Comparison of ENCODE assay signal across 28 mouse cellular contexts in the genomic region with DNA sequence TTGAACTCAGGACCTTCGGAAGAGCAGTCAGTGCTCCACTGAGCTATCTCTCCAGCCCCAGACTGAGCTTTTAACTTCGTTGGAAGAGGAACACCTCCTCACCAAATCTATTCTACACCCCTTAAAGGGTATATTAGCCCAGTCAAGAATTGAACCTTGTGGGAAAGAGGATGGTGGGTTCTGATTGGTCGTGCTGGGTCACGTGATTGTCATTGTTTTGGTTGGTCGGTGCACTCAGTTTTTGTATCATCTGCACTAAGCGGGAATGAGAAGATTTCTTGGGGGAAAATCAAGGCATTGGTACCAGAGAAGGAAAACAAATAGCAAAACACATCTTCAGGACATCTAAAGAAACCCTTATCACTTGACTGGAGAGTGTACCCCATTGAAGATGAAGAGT. TPM values are rescaled to one million over a fixed set of nuclear protein-coding genes. Genes with fewer than 3 reads are reported as not detected.
"Had no signal": no experiment of that assay in that cellular context is flagged by ENCODE, and none has a peak within 500 bp of the region (broad histone marks: within the 10 kb centered on the region; RNA-seq: fewer than 3 reads in every experiment).

No protein-coding gene starts in this region.

- H3K4me3 ChIP-seq: heart, embryonic 10.5 days; heart, embryonic 13.5 days; heart, embryonic 15.5 days; hindbrain, embryonic 13.5 days; hindbrain, embryonic 15.5 days; kidney, embryonic 15.5 days; layer of hippocampus, adult 2 months; left cerebral cortex, adult 2 months; limb, embryonic 13.5 days; limb, embryonic 15.5 days; liver, embryonic 12.5 days had no signal

- ATAC-seq: hindbrain, postnatal 0 days; liver, embryonic 12.5 days had no signal

- H3K9me3 ChIP-seq: heart, embryonic 10.5 days; heart, embryonic 13.5 days; heart, embryonic 15.5 days; hindbrain, embryonic 13.5 days; hindbrain, embryonic 15.5 days; kidney, embryonic 15.5 days; limb, embryonic 13.5 days; limb, embryonic 15.5 days; liver, embryonic 12.5 days had no signal

- H3K36me3 ChIP-seq: heart, embryonic 10.5 days; heart, embryonic 13.5 days; heart, embryonic 15.5 days; hindbrain, embryonic 13.5 days; hindbrain, embryonic 15.5 days; kidney, embryonic 15.5 days; limb, embryonic 13.5 days; limb, embryonic 15.5 days; liver, embryonic 12.5 days had no signal

- H3K9ac ChIP-seq: heart, embryonic 13.5 days; heart, embryonic 15.5 days; hindbrain, embryonic 13.5 days; hindbrain, embryonic 15.5 days; kidney, embryonic 15.5 days; limb, embryonic 13.5 days; limb, embryonic 15.5 days; liver, embryonic 12.5 days; liver, embryonic 14.5 days had no signal

- H3K4me1 ChIP-seq: heart, embryonic 10.5 days; heart, embryonic 13.5 days; heart, embryonic 15.5 days; hindbrain, embryonic 13.5 days; hindbrain, embryonic 15.5 days; kidney, embryonic 15.5 days; limb, embryonic 13.5 days; limb, embryonic 15.5 days; liver, embryonic 12.5 days had no signal

- H3K27me3 ChIP-seq: hindbrain, embryonic 13.5 days; hindbrain, embryonic 15.5 days; kidney, embryonic 15.5 days; limb, embryonic 13.5 days; limb, embryonic 15.5 days; liver, embryonic 12.5 days had no signal

- H3K4me2 ChIP-seq: heart, embryonic 13.5 days; heart, embryonic 15.5 days; hindbrain, embryonic 13.5 days; hindbrain, embryonic 15.5 days; kidney, embryonic 15.5 days; limb, embryonic 13.5 days; limb, embryonic 15.5 days; liver, embryonic 12.5 days had no signal

- DNase-seq: gastrocnemius, postnatal 14 days; gastrocnemius, postnatal 36 days; heart, adult 18-20 months; heart, postnatal 14 days; heart, postnatal 36 days; kidney, adult 11 months; kidney, adult 2 months; kidney, adult 9 months; kidney, postnatal 14 days; kidney, postnatal 4 days; left cerebral cortex, postnatal 4 days had no signal

- H3K27ac ChIP-seq: heart, embryonic 10.5 days; heart, embryonic 13.5 days; heart, embryonic 15.5 days; hindbrain, embryonic 13.5 days; hindbrain, embryonic 15.5 days; hindbrain, postnatal 0 days; kidney, embryonic 15.5 days; kidney, postnatal 0 days; layer of hippocampus, adult 2 months; left cerebral cortex, adult 2 months; limb, embryonic 13.5 days; limb, embryonic 15.5 days; liver, embryonic 12.5 days; liver, embryonic 14.5 days had no signal

RNA-seq across cellular contexts. Expression of a gene that starts 24.0 kb away (rescaled TPM):
- total RNA-seq: gastrocnemius, adult 18-20 months; hematopoietic stem cell, adult 5-6 weeks had no signal
- polyA plus RNA-seq: heart, embryonic 10.5 days; limb, embryonic 11.5 days; liver, embryonic 12.5 days; liver, embryonic 14.5 days had no signal

RNA-seq across cellular contexts. Expression of a gene that starts 36.6 kb away (rescaled TPM):
- total RNA-seq: hematopoietic stem cell, adult 5-6 weeks had no signal
